Mouse (Mus musculus): ENCODE results near the gene Il17d. TPM values are rescaled to one million over a fixed set of nuclear protein-coding genes. Genes with fewer than 3 reads are reported as not detected.

Gene Il17d
- polyA plus RNA-seq (2014; fragmentation: Illumina TruSeq; extraction: RNeasy Lipid Tissue Mini Kit (QIAGEN cat#74804); ENCODE audit: low read depth, low replicate concordance) = 6.6 TPM

DNA sequence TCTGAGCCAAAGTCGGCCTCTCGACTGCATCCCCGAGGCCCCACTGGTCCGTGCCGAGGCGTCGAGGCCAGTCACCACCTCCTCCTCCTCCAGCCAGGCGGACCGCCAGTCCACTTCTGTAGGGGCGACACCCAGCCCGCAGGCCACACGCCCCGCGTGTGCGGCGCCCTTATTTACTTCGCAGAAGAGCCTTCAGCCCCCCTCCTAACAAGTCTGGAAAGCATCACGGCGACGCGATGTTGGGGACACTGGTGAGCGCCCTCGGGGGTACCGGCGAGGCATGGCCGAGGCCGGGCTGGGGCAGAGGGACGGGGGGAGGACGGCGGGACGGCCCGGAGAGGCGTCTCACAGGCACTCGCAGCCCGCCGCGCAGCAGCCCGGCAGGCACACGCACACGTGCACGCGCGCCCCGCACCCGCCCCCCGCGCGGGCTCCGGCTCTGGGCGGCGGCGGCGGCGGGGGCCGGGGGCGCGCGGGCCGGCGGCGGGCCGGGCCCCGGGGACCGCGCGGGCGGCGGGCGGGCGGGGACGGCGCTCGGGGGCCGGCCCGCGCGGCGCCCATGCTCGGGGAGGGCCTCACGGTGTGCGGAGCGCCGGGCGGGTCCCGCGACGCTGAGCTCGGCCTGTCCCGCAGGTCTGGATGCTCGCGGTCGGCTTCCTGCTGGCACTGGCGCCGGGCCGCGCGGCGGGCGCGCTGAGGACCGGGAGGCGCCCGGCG is at the start of gene Il17d:
TSS of gene Il17d (plus strand) at position 107 of the 717 bp plus-strand sequence.

DNA sequence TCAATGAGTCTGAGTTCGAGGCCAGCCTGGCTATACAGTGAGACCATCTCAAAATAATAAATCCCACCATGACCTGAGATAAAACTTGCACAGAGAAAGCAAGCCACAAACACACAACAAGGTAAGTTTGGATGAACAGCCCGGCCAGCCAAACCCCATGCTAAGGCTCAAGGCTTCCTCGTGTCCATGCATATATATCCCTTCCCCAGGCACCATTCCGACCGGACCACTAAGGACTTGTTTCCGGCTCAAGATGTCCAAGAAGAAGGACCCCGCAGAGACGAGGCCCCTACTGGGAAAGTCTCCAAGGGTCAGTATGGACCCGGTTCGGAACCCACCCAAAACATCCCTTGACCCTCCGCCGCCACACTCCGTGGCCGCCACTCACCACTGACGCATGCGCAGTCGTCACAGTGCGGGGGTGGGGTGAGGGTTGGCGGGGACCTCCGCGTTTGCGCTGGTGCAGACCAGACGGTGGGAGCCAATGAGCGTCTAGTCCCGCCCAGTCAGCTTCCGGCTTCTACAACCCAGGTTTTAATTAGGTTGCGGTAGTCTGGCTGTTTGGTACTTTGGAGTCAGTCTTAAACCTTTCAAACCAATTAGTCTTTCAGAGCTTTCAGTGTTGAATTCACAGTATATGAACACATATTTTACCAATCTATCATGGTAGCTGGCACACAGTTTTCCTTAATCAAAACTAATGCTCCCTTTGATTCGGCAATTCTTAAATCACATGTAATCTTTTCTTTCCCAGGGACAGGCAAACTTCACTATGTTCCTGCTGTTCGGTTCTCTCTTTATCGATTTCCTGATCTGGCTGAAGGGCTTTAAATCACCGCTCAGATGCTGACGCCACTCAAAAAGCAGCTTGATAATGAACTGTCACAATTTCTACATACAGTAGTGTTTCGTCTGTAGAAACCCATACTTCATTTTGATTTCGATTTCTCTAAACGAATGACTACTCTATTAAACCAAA is 46.9 kb downstream of the Il17d start, which contains the start of gene Eef1akmt1:
TSS of gene Eef1akmt1 (minus strand) at position 458 of the 979 bp plus-strand sequence.

Other genes starting within 250 kb of the Il17d start
- 1.1 TPM for gene Cryl1, start 126.2 kb upstream of the Il17d start, polyA plus RNA-seq (2014; fragmentation: Illumina TruSeq; extraction: RNeasy Lipid Tissue Mini Kit (QIAGEN cat#74804); ENCODE audit: low read depth, low replicate concordance)
- gene Ift88, start 100.7 kb upstream of the Il17d start, polyA plus RNA-seq (2014; fragmentation: Illumina TruSeq; extraction: RNeasy Lipid Tissue Mini Kit (QIAGEN cat#74804); ENCODE audit: low read depth, low replicate concordance) = 142 TPM
- 8.3 TPM for gene Eef1akmt1, start 46.8 kb downstream of the Il17d start, polyA plus RNA-seq (2014; fragmentation: Illumina TruSeq; extraction: RNeasy Lipid Tissue Mini Kit (QIAGEN cat#74804); ENCODE audit: low read depth, low replicate concordance)
- 48.4 TPM for gene Xpo4, start 140.7 kb downstream of the Il17d start, polyA plus RNA-seq (2014; fragmentation: Illumina TruSeq; extraction: RNeasy Lipid Tissue Mini Kit (QIAGEN cat#74804); ENCODE audit: low read depth, low replicate concordance)
- not detected for gene Gm49361, start 221.3 kb downstream of the Il17d start, polyA plus RNA-seq (2014; fragmentation: Illumina TruSeq; extraction: RNeasy Lipid Tissue Mini Kit (QIAGEN cat#74804); ENCODE audit: low read depth, low replicate concordance)
- 105 TPM for gene Lats2, start 233.6 kb downstream of the Il17d start, polyA plus RNA-seq (2014; fragmentation: Illumina TruSeq; extraction: RNeasy Lipid Tissue Mini Kit (QIAGEN cat#74804); ENCODE audit: low read depth, low replicate concordance)

All from testis, adult 10 weeks (tissue).